Mouse (Mus musculus): ENCODE measurements around the gene Ccr1l1. TPM values are rescaled to one million over a fixed set of nuclear protein-coding genes. Genes with fewer than 3 reads are reported as not detected.

Ccr1l1 gene
- polyA plus RNA-seq, 1 experiment from 2014 or later, result not detected

GRCm38 (mm10) chr9:123935776-123936175 is 42.4 kb downstream of the Ccr1l1 start:
- H3K9ac ChIP-seq, result no peak overlapping the region
- DNase-seq, result no peak
- no peak overlapping the region for H3K4me3 ChIP-seq (replicated peaks)
- no peaks in the 10 kb centered on the region for H3K27me3 ChIP-seq
- H3K9me3 ChIP-seq (replicated peaks), result no peaks in the 10 kb centered on the region
- H3K27ac ChIP-seq, result no peak overlapping the region
- no peak overlapping the region for H3K4me2 ChIP-seq
- ATAC-seq (ENCODE audit: low read depth), result no peak
- WGBS (ENCODE audit: insufficient replicate concordance), result 76% methylated on average over 5 of the region's 5 CpGs
- peaks cover 20% of the 10 kb centered on the region for H3K4me1 ChIP-seq (replicated peaks)
- H3K36me3 ChIP-seq, result no peaks in the 10 kb centered on the region

- 85% methylated on average over 6 of the region's 6 CpGs for WGBS (ENCODE audit: insufficient replicate concordance)
These were observed 42.9 kb downstream of the Ccr1l1 start for GRCm38 (mm10) chr9:123935346-123935745.

GRCm38 (mm10) chr9:123933716-123934445 is 44.3 kb downstream of the Ccr1l1 start:
- ATAC-seq (ENCODE audit: low read depth) (no peak), DNase-seq (no peak)
- peaks cover 37% of the 10 kb centered on the region for H3K4me1 ChIP-seq (replicated peaks)
- H3K4me3 ChIP-seq (replicated peaks), result no peak overlapping the region
- no peak overlapping the region for H3K4me2 ChIP-seq
- H3K27me3 ChIP-seq, result no peaks in the 10 kb centered on the region
- H3K27ac ChIP-seq, result no peak overlapping the region
- H3K9me3 ChIP-seq (replicated peaks), result no peaks in the 10 kb centered on the region
- H3K36me3 ChIP-seq, result no peaks in the 10 kb centered on the region
- H3K9ac ChIP-seq, result no peak overlapping the region
- 82% methylated on average over 5 of the region's 5 CpGs for WGBS (ENCODE audit: insufficient replicate concordance)

More at GRCm38 (mm10) chr9:123935346-123935745, 42.9 kb downstream of the Ccr1l1 start:
- peaks cover 24% of the 10 kb centered on the region for H3K4me1 ChIP-seq (replicated peaks)
- no peaks in the 10 kb centered on the region for H3K27me3 ChIP-seq
- ATAC-seq (ENCODE audit: low read depth) (no peak), DNase-seq (no peak)
- no peaks in the 10 kb centered on the region for H3K36me3 ChIP-seq
- H3K9ac ChIP-seq, result no peak overlapping the region
- no peak overlapping the region for H3K27ac ChIP-seq
- no peak overlapping the region for H3K4me3 ChIP-seq (replicated peaks)
- H3K4me2 ChIP-seq, result no peak overlapping the region
- no peaks in the 10 kb centered on the region for H3K9me3 ChIP-seq (replicated peaks)

- DNase-seq (no peak), ATAC-seq (ENCODE audit: low read depth) (no peak)
- H3K9me3 ChIP-seq (replicated peaks), result no peaks in the 10 kb centered on the region
- H3K9ac ChIP-seq, result no peak overlapping the region
- no peak overlapping the region for H3K4me3 ChIP-seq (replicated peaks)
- 66% methylated on average over 19 of the region's 19 CpGs for WGBS (ENCODE audit: insufficient replicate concordance)
- H3K36me3 ChIP-seq, result no peaks in the 10 kb centered on the region
- no peak overlapping the region for H3K4me2 ChIP-seq
- peak overlapping the region; percentile 18; the same call in 1 of the 2 replicates for H3K27ac ChIP-seq
- H3K27me3 ChIP-seq, result no peaks in the 10 kb centered on the region
- peaks cover 45% of the 10 kb centered on the region for H3K4me1 ChIP-seq (replicated peaks)
These were observed 45.1 kb downstream of the Ccr1l1 start for GRCm38 (mm10) chr9:123932911-123933675.

- no peak overlapping the region for H3K4me2 ChIP-seq
- DNase-seq (no peak), ATAC-seq (ENCODE audit: low read depth) (peak; percentile 63)
- peaks cover 56% of the 10 kb centered on the region for H3K4me1 ChIP-seq (replicated peaks)
- no peaks in the 10 kb centered on the region for H3K9me3 ChIP-seq (replicated peaks)
- no peaks in the 10 kb centered on the region for H3K36me3 ChIP-seq
- 31% methylated on average over 6 of the region's 6 CpGs for WGBS (ENCODE audit: insufficient replicate concordance)
- H3K9ac ChIP-seq, result 0 out of 2 replicates have a peak overlapping the region, but pooled peaks have one; percentile 0
- no peak overlapping the region for H3K4me3 ChIP-seq (replicated peaks)
- H3K27me3 ChIP-seq, result no peaks in the 10 kb centered on the region
- H3K27ac ChIP-seq, result peak overlapping the region; percentile 18
These were observed 46.2 kb downstream of the Ccr1l1 start for GRCm38 (mm10) chr9:123931761-123932700.

- no peak overlapping the region for H3K4me2 ChIP-seq
- DNase-seq (no peak), ATAC-seq (ENCODE audit: low read depth) (no peak)
- no peaks in the 10 kb centered on the region for H3K36me3 ChIP-seq
- no peak overlapping the region for H3K4me3 ChIP-seq (replicated peaks)
- peak overlapping the region; percentile 2; the same call in 1 of the 2 replicates for H3K9ac ChIP-seq
- no peaks in the 10 kb centered on the region for H3K27me3 ChIP-seq
- peaks cover 63% of the 10 kb centered on the region for H3K4me1 ChIP-seq (replicated peaks)
- H3K27ac ChIP-seq, result peak overlapping the region; percentile 76
- peaks cover 2% of the 10 kb centered on the region; the same call in 1 of the 2 replicates for H3K9me3 ChIP-seq (replicated peaks)
- 54% methylated on average over 3 of the region's 3 CpGs for WGBS (ENCODE audit: insufficient replicate concordance)
These were observed 47.3 kb downstream of the Ccr1l1 start for GRCm38 (mm10) chr9:123930926-123931325.

- ATAC-seq (ENCODE audit: low read depth) (no peak), DNase-seq (no peak)
- Histone ChIP-seq H3K27ac (peak overlapping the region; percentile 76), H3K9me3 (replicated peaks) (peaks cover 3% of the 10 kb centered on the region; the same call in 1 of the 2 replicates), H3K9ac (peak overlapping the region; percentile 2; the same call in 1 of the 2 replicates), H3K4me1 (replicated peaks) (peaks cover 68% of the 10 kb centered on the region), H3K4me3 (replicated peaks) (no peak overlapping the region), H3K4me2 (no peak overlapping the region), H3K36me3 (no peaks in the 10 kb centered on the region), H3K27me3 (no peaks in the 10 kb centered on the region)
- WGBS (ENCODE audit: insufficient replicate concordance), result 36% methylated on average over 3 of the region's 3 CpGs
These were observed 47.7 kb downstream of the Ccr1l1 start for GRCm38 (mm10) chr9:123930476-123930875.

GRCm38 (mm10) chr9:123929936-123930335 is 48.3 kb downstream of the Ccr1l1 start:
- whole genome bisulfite sequencing (ENCODE audit: insufficient replicate concordance), result 66% methylated on average over 4 of the region's 4 CpGs
- Histone ChIP-seq H3K27ac (peak overlapping the region; percentile 76), H3K9me3 (replicated peaks) (peaks cover 3% of the 10 kb centered on the region; the same call in 1 of the 2 replicates), H3K9ac (no peak overlapping the region), H3K4me2 (no peak overlapping the region), H3K36me3 (no peaks in the 10 kb centered on the region), H3K4me1 (replicated peaks) (peaks cover 69% of the 10 kb centered on the region), H3K27me3 (no peaks in the 10 kb centered on the region), H3K4me3 (replicated peaks) (no peak overlapping the region)
- DNase-seq (no peak), ATAC-seq (ENCODE audit: low read depth) (no peak)

- WGBS (ENCODE audit: insufficient replicate concordance), result 4% methylated on average over 8 of the region's 8 CpGs
- peak; percentile 17; the same call in 1 of the 2 replicates for ATAC-seq (ENCODE audit: low read depth)
- Histone ChIP-seq H3K9ac (peak overlapping the region; percentile 58), H3K4me2 (peak overlapping the region; percentile 67), H3K9me3 (replicated peaks) (peaks cover 3% of the 10 kb centered on the region; the same call in 1 of the 2 replicates), H3K27me3 (no peaks in the 10 kb centered on the region), H3K4me1 (replicated peaks) (peaks cover 78% of the 10 kb centered on the region), H3K36me3 (no peaks in the 10 kb centered on the region), H3K27ac (peak overlapping the region; percentile 76), H3K4me3 (replicated peaks) (peak overlapping the region; percentile 37)
- DNase-seq, result no peak
These were observed 49.4 kb downstream of the Ccr1l1 start for GRCm38 (mm10) chr9:123928759-123929246.

GRCm38 (mm10) chr9:123928118-123928758 is 50.0 kb downstream of the Ccr1l1 start:
- ATAC-seq (ENCODE audit: low read depth) (no peak), DNase-seq (no peak)
- H3K27me3 ChIP-seq, result no peaks in the 10 kb centered on the region
- no peaks in the 10 kb centered on the region for H3K36me3 ChIP-seq
- WGBS (ENCODE audit: insufficient replicate concordance), result 12% methylated on average over 12 of the region's 12 CpGs
- H3K9ac ChIP-seq, result peak overlapping the region; percentile 58
- H3K4me3 ChIP-seq (replicated peaks), result peak overlapping the region; percentile 37
- H3K9me3 ChIP-seq (replicated peaks), result peaks cover 3% of the 10 kb centered on the region; the same call in 1 of the 2 replicates
- peak overlapping the region; percentile 76 for H3K27ac ChIP-seq
- peaks cover 84% of the 10 kb centered on the region for H3K4me1 ChIP-seq (replicated peaks)
- H3K4me2 ChIP-seq, result peak overlapping the region; percentile 67
